19 mouse cellular contexts compared by ENCODE assay signal in the genomic region with DNA sequence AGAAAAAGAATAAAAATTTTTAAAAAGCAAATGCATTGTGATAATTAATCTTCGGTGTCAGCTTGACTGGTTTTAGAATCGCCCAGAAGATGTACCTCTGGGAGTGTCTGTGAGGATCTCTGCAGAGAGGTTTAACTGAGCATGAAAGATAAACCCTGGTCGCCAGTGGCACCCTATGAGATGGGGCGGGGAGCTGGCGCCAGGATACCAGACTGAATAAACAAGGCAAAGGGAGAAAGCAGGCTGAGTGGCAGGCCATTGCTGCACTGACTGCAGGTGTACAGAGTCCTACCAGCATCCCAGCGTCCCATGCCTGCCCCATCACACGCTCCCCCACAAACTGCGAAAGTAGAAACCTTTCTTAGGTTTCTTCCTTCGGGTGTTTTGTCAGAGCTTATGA. TPM values are rescaled to one million over a fixed set of nuclear protein-coding genes. Genes with fewer than 3 reads are reported as not detected.
DNase-seq lines count a peak whose midpoint lies in the region; ATAC-seq lines count a peak whose summit lies in the region.
"Had no signal": no experiment of that assay in that cellular context is flagged by ENCODE, and none has a peak within 500 bp of the region (broad histone marks: within the 10 kb centered on the region; RNA-seq: fewer than 3 reads in every experiment).

No protein-coding gene starts in this region.

- H3K9me3 ChIP-seq in kidney, embryonic 16.5 days (ENCODE audit: low read length) = no peaks in the 10 kb centered on the region; the same call in 1 of the 2 replicates
- H3K9me3 ChIP-seq in liver, embryonic 12.5 days (replicated peaks) = no peaks in the 10 kb centered on the region
- no peaks in the 10 kb centered on the region for H3K9me3 ChIP-seq in forebrain, embryonic 14.5 days (replicated peaks; ENCODE audit: control insufficient read depth, low read length)
- H3K9me3 ChIP-seq: forebrain, embryonic 12.5 days; heart, embryonic 15.5 days; limb, embryonic 15.5 days had no signal

- WGBS in kidney, embryonic 16.5 days = 40% methylated on average over 9 of the region's 9 CpGs
- WGBS in liver, embryonic 12.5 days (ENCODE audit: insufficient replicate concordance) = 53% methylated on average over 9 of the region's 9 CpGs
- WGBS in forebrain, embryonic 14.5 days = 52% methylated on average over 9 of the region's 9 CpGs

- H3K27ac ChIP-seq in kidney, embryonic 16.5 days (ENCODE audit: low read length) = no peak overlapping the region
- no peak overlapping the region for H3K27ac ChIP-seq in liver, embryonic 12.5 days
- H3K27ac ChIP-seq in forebrain, embryonic 14.5 days (ENCODE audit: low read depth, low read length) = no peak overlapping the region
- H3K27ac ChIP-seq: forebrain, embryonic 12.5 days; heart, embryonic 15.5 days; limb, embryonic 15.5 days had no signal

- ATAC-seq in kidney, embryonic 16.5 days (ENCODE audit: low FRiP score, low TSS enrichment) = peak; percentile 78; the same call in 1 of the 2 replicates
- 0 out of 2 replicates have a peak, but pooled peaks have one; percentile 40 for ATAC-seq in liver, embryonic 12.5 days
- ATAC-seq in megakaryocyte-erythroid progenitor cell, adult 5-6 weeks (replicated peaks; ENCODE audit: low FRiP score, low TSS enrichment, poor library complexity, severe bottlenecking) = peak; percentile 93
- no peak for ATAC-seq in forebrain, embryonic 14.5 days

- H3K4me2 ChIP-seq in kidney, embryonic 16.5 days (replicated peaks; ENCODE audit: low read depth, low read length) = no peak overlapping the region
- H3K4me2 ChIP-seq in liver, embryonic 12.5 days = no peak overlapping the region
- H3K4me2 ChIP-seq in forebrain, embryonic 14.5 days (ENCODE audit: low read length) = no peak overlapping the region
- H3K4me2 ChIP-seq: forebrain, embryonic 12.5 days; heart, embryonic 15.5 days; limb, embryonic 15.5 days had no signal

- intact Hi-C loops in heart, postnatal 10 days (cut with DNase I) = no loop called here

- no peak overlapping the region for H3K9ac ChIP-seq in kidney, embryonic 16.5 days (replicated peaks; ENCODE audit: low read length)
- H3K9ac ChIP-seq in liver, embryonic 12.5 days = no peak overlapping the region
- no peak overlapping the region for H3K9ac ChIP-seq in forebrain, embryonic 14.5 days (ENCODE audit: low read length)
- H3K9ac ChIP-seq: forebrain, embryonic 12.5 days; heart, embryonic 15.5 days; limb, embryonic 15.5 days had no signal

- no peaks in the 10 kb centered on the region for H3K27me3 ChIP-seq in kidney, embryonic 16.5 days (ENCODE audit: insufficient read depth, low read length)
- no peaks in the 10 kb centered on the region for H3K27me3 ChIP-seq in liver, embryonic 12.5 days (replicated peaks)
- H3K27me3 ChIP-seq in forebrain, embryonic 14.5 days (replicated peaks; ENCODE audit: control insufficient read depth, insufficient read depth, low read length) = no peaks in the 10 kb centered on the region
- H3K27me3 ChIP-seq: forebrain, embryonic 12.5 days; heart, embryonic 15.5 days; limb, embryonic 15.5 days; megakaryocyte, embryonic 14.5 days had no signal

- no peak overlapping the region for H3K4me3 ChIP-seq in kidney, embryonic 16.5 days (ENCODE audit: low read length)
- no peak overlapping the region for H3K4me3 ChIP-seq in liver, embryonic 12.5 days
- no peak overlapping the region for H3K4me3 ChIP-seq in forebrain, embryonic 14.5 days (ENCODE audit: low read depth, low read length)
- H3K4me3 ChIP-seq: forebrain, embryonic 12.5 days; heart, embryonic 15.5 days; limb, embryonic 15.5 days; megakaryocyte, embryonic 14.5 days had no signal

- no peaks in the 10 kb centered on the region for H3K36me3 ChIP-seq in kidney, embryonic 16.5 days (ENCODE audit: insufficient read depth, low read length)
- no peaks in the 10 kb centered on the region for H3K36me3 ChIP-seq in liver, embryonic 12.5 days
- H3K36me3 ChIP-seq in forebrain, embryonic 14.5 days (ENCODE audit: control insufficient read depth, insufficient read depth, low read length) = no peaks in the 10 kb centered on the region
- H3K36me3 ChIP-seq: forebrain, embryonic 12.5 days; heart, embryonic 15.5 days; limb, embryonic 15.5 days had no signal

- H3K4me1 ChIP-seq in kidney, embryonic 16.5 days (ENCODE audit: insufficient read depth, low read length) = 0 out of 2 replicates have a peak, but pooled peaks cover 5% of the 10 kb centered on the region
- peaks cover 14% of the 10 kb centered on the region for H3K4me1 ChIP-seq in liver, embryonic 12.5 days
- no peaks in the 10 kb centered on the region for H3K4me1 ChIP-seq in forebrain, embryonic 14.5 days (ENCODE audit: control insufficient read depth, insufficient read depth, low read length)
- H3K4me1 ChIP-seq: forebrain, embryonic 12.5 days; heart, embryonic 15.5 days; limb, embryonic 15.5 days had no signal

- DNase-seq in kidney, postnatal 14 days = no peak
- DNase-seq in ZHBTc4 (ENCODE audit: low read depth, low spot score) = peak; percentile 15
- no peak for DNase-seq in heart, postnatal 10 days
- no peak for DNase-seq in forebrain, embryonic 14.5 days (ENCODE audit: low spot score)
- DNase-seq: adrenal gland, postnatal 25 days; cerebellum, adult 11 months; gastrocnemius, postnatal 14 days; heart, adult 18-20 months; kidney, postnatal 25 days; lung, postnatal 10 days; right cerebral cortex, postnatal 4 days; thymus, postnatal 14 days had no signal

RNA-seq across cellular contexts. Expression of gene Gpd2, which starts 49.2 kb away (rescaled TPM):
- polyA plus RNA-seq in kidney, embryonic 16.5 days (2015; fragmentation: Nextera tagmentation; extraction: Ambion mirVana) = 17.2 and 19.3 TPM in 2 replicates
- 12.9 and 13.2 TPM in 2 replicates for polyA plus RNA-seq in liver, embryonic 12.5 days (2016; fragmentation: Nextera tagmentation; extraction: Ambion mirVana)
- 28.9 and 32.5 TPM in 2 replicates for total RNA-seq in megakaryocyte-erythroid progenitor cell, adult 5-6 weeks (2014; fragmentation: Nextera tagmentation)
- total RNA-seq in megakaryocyte-erythroid progenitor cell, adult 5-6 weeks (2017) = 19.1 and 24.6 TPM in 2 replicates
- 10 to 100 TPM; 20.7 to 42.3 TPM for total RNA-seq in heart, postnatal 10 days (2021)
- 17.8 and 21.8 TPM in 2 replicates for polyA plus RNA-seq in forebrain, embryonic 14.5 days (2014; fragmentation: Nextera tagmentation; extraction: Ambion mirVana)
